ENCODE assay signal across 10 mouse cellular contexts in the genomic region with DNA sequence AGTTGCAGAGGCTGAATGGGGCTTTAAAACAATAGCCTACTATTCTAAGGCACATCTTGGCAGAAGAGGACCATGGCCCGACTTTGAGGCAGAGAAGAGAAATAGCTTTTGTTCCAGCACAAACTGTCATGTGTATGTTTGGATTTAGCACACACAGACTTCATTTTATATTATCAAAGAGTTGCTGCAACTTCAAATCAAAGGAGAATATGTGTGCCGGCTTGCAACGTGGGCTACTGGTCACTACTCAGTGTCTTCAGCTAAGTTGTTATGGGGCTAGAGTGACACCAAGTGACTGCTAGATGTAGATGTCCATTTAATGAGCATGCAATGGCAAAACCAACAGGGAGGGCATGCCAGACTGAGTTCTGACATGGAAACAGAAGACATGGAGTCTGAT. TPM values are rescaled to one million over a fixed set of nuclear protein-coding genes. Genes with fewer than 3 reads are reported as not detected.
DNase-seq lines count a peak whose midpoint lies in the region; ATAC-seq and TF ChIP-seq lines count a peak whose summit lies in the region.
"Had no signal": no experiment of that assay in that cellular context is flagged by ENCODE, and none has a peak within 500 bp of the region (broad histone marks: within the 10 kb centered on the region; RNA-seq: fewer than 3 reads in every experiment).

No protein-coding gene starts in this region.

- no peak overlapping the region for H3K9ac ChIP-seq in forebrain, postnatal 0 days
- H3K9ac ChIP-seq in forebrain, embryonic 16.5 days (replicated peaks; ENCODE audit: low read depth, low read length): no peak overlapping the region
- no peak overlapping the region for H3K9ac ChIP-seq in liver, embryonic 14.5 days (replicated peaks)
- no peak overlapping the region for H3K9ac ChIP-seq in liver, embryonic 11.5 days (ENCODE audit: low read depth, low read length)
- H3K9ac ChIP-seq: forebrain, embryonic 15.5 days had no signal

- WGBS in forebrain, postnatal 0 days: 41% methylated on average over 3 of the region's 3 CpGs
- WGBS in forebrain, embryonic 16.5 days: 43% methylated on average over 3 of the region's 3 CpGs
- WGBS in liver, embryonic 14.5 days (ENCODE audit: insufficient replicate concordance): 58% methylated on average over 3 of the region's 3 CpGs
- 60% methylated on average over 3 of the region's 3 CpGs for WGBS in liver, embryonic 11.5 days

- H3K9me3 ChIP-seq in forebrain, postnatal 0 days (ENCODE audit: low read length): no peaks in the 10 kb centered on the region
- H3K9me3 ChIP-seq in forebrain, embryonic 16.5 days (ENCODE audit: control insufficient read depth, low read length): no peaks in the 10 kb centered on the region
- no peaks in the 10 kb centered on the region for H3K9me3 ChIP-seq in liver, embryonic 14.5 days (ENCODE audit: control insufficient read depth, low read length)
- no peaks in the 10 kb centered on the region for H3K9me3 ChIP-seq in liver, embryonic 11.5 days (ENCODE audit: control insufficient read depth, low read length)
- H3K9me3 ChIP-seq: forebrain, embryonic 15.5 days; megakaryocyte, embryonic 14.5 days had no signal

- H3K4me2 ChIP-seq in forebrain, postnatal 0 days (ENCODE audit: low read depth): no peak overlapping the region
- H3K4me2 ChIP-seq in forebrain, embryonic 16.5 days (ENCODE audit: low read length): no peak overlapping the region
- H3K4me2 ChIP-seq in liver, embryonic 14.5 days (ENCODE audit: low read depth): no peak overlapping the region
- no peak overlapping the region for H3K4me2 ChIP-seq in liver, embryonic 11.5 days
- H3K4me2 ChIP-seq: forebrain, embryonic 15.5 days had no signal

- TF ChIP-seq POLR2A in cortical plate, adult 2 months (IDR thresholded peaks at IDR 0.05; ENCODE audit: extremely low read depth, insufficient read depth, low read length): no peak

- TF ChIP-seq EP300 in liver, embryonic 14.5 days (IDR thresholded peaks at IDR 0.05; ENCODE audit: low read depth): no peak

- ATAC-seq in forebrain, postnatal 0 days: no peak
- no peak for ATAC-seq in forebrain, embryonic 16.5 days
- ATAC-seq in liver, embryonic 14.5 days (ENCODE audit: insufficient read depth): no peak
- ATAC-seq in liver, embryonic 11.5 days (replicated peaks; ENCODE audit: low FRiP score): no peak
- ATAC-seq: forebrain, embryonic 15.5 days had no signal

- H3K36me3 ChIP-seq in forebrain, postnatal 0 days (ENCODE audit: insufficient read depth): peaks cover 11% of the 10 kb centered on the region
- no peaks in the 10 kb centered on the region for H3K36me3 ChIP-seq in forebrain, embryonic 16.5 days (ENCODE audit: control insufficient read depth, insufficient read depth)
- H3K36me3 ChIP-seq in liver, embryonic 14.5 days (replicated peaks; ENCODE audit: control insufficient read depth, insufficient read depth, low read depth): no peaks in the 10 kb centered on the region
- no peaks in the 10 kb centered on the region for H3K36me3 ChIP-seq in liver, embryonic 11.5 days (ENCODE audit: control insufficient read depth, insufficient read depth, low read length)
- H3K36me3 ChIP-seq: forebrain, embryonic 15.5 days had no signal

- peak; percentile 52 for TF ChIP-seq CTCF in forebrain, postnatal 0 days (IDR thresholded peaks at IDR 0.05; ENCODE audit: low read depth)
- TF ChIP-seq CTCF in liver, embryonic 14.5 days (IDR thresholded peaks at IDR 0.05; ENCODE audit: low read depth): 0 out of 2 replicates have a peak, but pooled peaks have one; percentile 20
- TF ChIP-seq CTCF in cortical plate, adult 2 months (IDR thresholded peaks at IDR 0.05; ENCODE audit: extremely low read depth, insufficient read depth, low read length): peak; percentile 40; the same call in 1 of the 2 replicates

- H3K27ac ChIP-seq in forebrain, postnatal 0 days (ENCODE audit: low read depth, low read length): no peak overlapping the region
- H3K27ac ChIP-seq in forebrain, embryonic 16.5 days (ENCODE audit: low read length): no peak overlapping the region
- no peak overlapping the region for H3K27ac ChIP-seq in liver, embryonic 14.5 days
- H3K27ac ChIP-seq in liver, embryonic 11.5 days (ENCODE audit: low read depth, low read length): no peak overlapping the region
- no peak overlapping the region for H3K27ac ChIP-seq in cortical plate, adult 2 months (ENCODE audit: insufficient read depth, low read length)
- H3K27ac ChIP-seq: forebrain, embryonic 15.5 days had no signal

- no peaks in the 10 kb centered on the region for H3K4me1 ChIP-seq in forebrain, postnatal 0 days (ENCODE audit: insufficient read depth)
- H3K4me1 ChIP-seq in forebrain, embryonic 16.5 days (replicated peaks; ENCODE audit: control insufficient read depth, insufficient read depth, low read length): no peaks in the 10 kb centered on the region
- no peaks in the 10 kb centered on the region for H3K4me1 ChIP-seq in liver, embryonic 14.5 days (replicated peaks; ENCODE audit: control insufficient read depth in 2 of 2, insufficient read depth in 2 of 2, low read length in 1 of 2)
- no peaks in the 10 kb centered on the region for H3K4me1 ChIP-seq in liver, embryonic 11.5 days (replicated peaks; ENCODE audit: control insufficient read depth, insufficient read depth, low read length)
- no peaks in the 10 kb centered on the region for H3K4me1 ChIP-seq in cortical plate, adult 2 months (ENCODE audit: control insufficient read depth, insufficient read depth, low read length)
- H3K4me1 ChIP-seq: forebrain, embryonic 15.5 days had no signal

- no peak overlapping the region for H3K4me3 ChIP-seq in forebrain, postnatal 0 days (ENCODE audit: low read depth, low read length)
- no peak overlapping the region for H3K4me3 ChIP-seq in forebrain, embryonic 16.5 days (replicated peaks; ENCODE audit: low read length)
- H3K4me3 ChIP-seq in liver, embryonic 14.5 days (ENCODE audit: insufficient read depth in 1 of 2, low read depth in 2 of 2, low read length in 2 of 2): no peak overlapping the region
- H3K4me3 ChIP-seq in liver, embryonic 11.5 days (ENCODE audit: low read depth, low read length): no peak overlapping the region
- H3K4me3 ChIP-seq in cortical plate, adult 2 months (ENCODE audit: insufficient read depth, low read length): no peak overlapping the region
- H3K4me3 ChIP-seq: forebrain, embryonic 15.5 days; megakaryocyte, embryonic 14.5 days had no signal

- no peaks in the 10 kb centered on the region for H3K27me3 ChIP-seq in forebrain, postnatal 0 days (ENCODE audit: insufficient read depth, low read length)
- no peaks in the 10 kb centered on the region for H3K27me3 ChIP-seq in forebrain, embryonic 16.5 days (replicated peaks; ENCODE audit: control insufficient read depth, insufficient read depth, low read length)
- H3K27me3 ChIP-seq in liver, embryonic 14.5 days (ENCODE audit: control insufficient read depth, insufficient read depth, low read length): no peaks in the 10 kb centered on the region
- no peaks in the 10 kb centered on the region for H3K27me3 ChIP-seq in liver, embryonic 11.5 days (replicated peaks; ENCODE audit: control insufficient read depth, insufficient read depth, low read length)
- H3K27me3 ChIP-seq: forebrain, embryonic 15.5 days had no signal

- DNase-seq in forebrain, postnatal 0 days: peak; percentile 14
- no peak for DNase-seq in liver, embryonic 14.5 days (ENCODE audit: low read depth in 3 of 3, low spot score in 3 of 3)
- DNase-seq in liver, embryonic 11.5 days (ENCODE audit: low spot score): no peak
- DNase-seq in retina, embryonic 14.5 days (ENCODE audit: low spot score): peak; percentile 27
- DNase-seq in spleen, postnatal 14 days (ENCODE audit: low spot score in 2 of 2): no peak
- no peak for DNase-seq in adrenal gland, postnatal 4 days (ENCODE audit: low spot score in 2 of 2)

RNA-seq across cellular contexts. Expression of gene Ddias, which starts 46.1 kb away (rescaled TPM):
- 4.2 and 5.1 TPM in 2 replicates for total RNA-seq in forebrain, postnatal 0 days (2014; rRNA removed)
- polyA plus RNA-seq in forebrain, postnatal 0 days (2015; fragmentation: Nextera tagmentation; extraction: Ambion mirVana): 3.2 and 3.3 TPM in 2 replicates
- polyA plus RNA-seq in forebrain, embryonic 16.5 days (2015; fragmentation: Nextera tagmentation; extraction: Ambion mirVana): 6.6 and 9.6 TPM in 2 replicates
- polyA plus RNA-seq in liver, embryonic 14.5 days (2012; rRNA removed): 2.1 and 4.0 TPM in 2 replicates
- polyA plus RNA-seq in liver, embryonic 14.5 days (2014; fragmentation: Nextera tagmentation; extraction: Ambion mirVana): 11.4 and 13.2 TPM in 2 replicates
- 21.2 and 21.9 TPM in 2 replicates for polyA plus RNA-seq in liver, embryonic 11.5 days (2014; fragmentation: Nextera tagmentation; extraction: Ambion mirVana)
- polyA plus RNA-seq in cortical plate, adult 2 months (2012; rRNA removed): 0.30 and 0.35 TPM in 2 replicates
- 1 to 10 TPM; 4.9 to 5.1 TPM for total RNA-seq in adrenal gland, postnatal 4 days (2021)

RNA-seq across cellular contexts. Expression of gene Prcp, which starts 46.3 kb away (rescaled TPM):
- total RNA-seq in forebrain, postnatal 0 days (2014; rRNA removed): 15.7 and 20.8 TPM in 2 replicates
- polyA plus RNA-seq in forebrain, postnatal 0 days (2015; fragmentation: Nextera tagmentation; extraction: Ambion mirVana): 11.6 and 12.5 TPM in 2 replicates
- polyA plus RNA-seq in forebrain, embryonic 16.5 days (2015; fragmentation: Nextera tagmentation; extraction: Ambion mirVana): 17.3 and 19.7 TPM in 2 replicates
- 12.4 and 13.1 TPM in 2 replicates for polyA plus RNA-seq in liver, embryonic 14.5 days (2012; rRNA removed)
- 18.0 and 18.8 TPM in 2 replicates for polyA plus RNA-seq in liver, embryonic 14.5 days (2014; fragmentation: Nextera tagmentation; extraction: Ambion mirVana)
- 30.1 and 33.6 TPM in 2 replicates for polyA plus RNA-seq in liver, embryonic 11.5 days (2014; fragmentation: Nextera tagmentation; extraction: Ambion mirVana)
- 11.2 and 11.3 TPM in 2 replicates for polyA plus RNA-seq in cortical plate, adult 2 months (2012; rRNA removed)
- total RNA-seq in adrenal gland, postnatal 4 days (2021): 10 to 100 TPM; 20.2 to 22.8 TPM

Comparison
In these comparisons a context has a peak if more than half of its experiments do, and no peak if none do; other contexts are left out.
1. DNase-seq: peak in forebrain, postnatal 0 days (single experiment) and retina, embryonic 14.5 days (single experiment); none in liver, embryonic 14.5 days (0 of 3), liver, embryonic 11.5 days (single experiment), spleen, postnatal 14 days (0 of 2) and adrenal gland, postnatal 4 days (0 of 2).
2. Peak in every context shown above with its lines, with median percentiles within 50 percentile points of each other: CTCF ChIP-seq.